ENCODE assay signal across 2 mouse cellular contexts in genomic region chr1:179715786-179716185, GRCm38 (mm10).
A peak's percentile ranks its signal among the peaks of the same experiment; 100 is the strongest.
TF ChIP-seq lines count a peak whose summit lies in the region.

No protein-coding gene starts in this region.

TF ChIP-seq in ES-E14, 5 proteins besides CTCF, POLR2A, EP300 and RAD21 (continued from another document):
- peak; percentile 24; the same call in 1 of the 2 replicates for TF ChIP-seq MAFK (IDR thresholded peaks at IDR 0.05; ENCODE audit: insufficient read depth, low read depth, low read length)

TF ChIP-seq in MEL, 35 proteins besides CTCF, POLR2A, EP300 and RAD21 (continued from another document):
- no peak for TF ChIP-seq UBTF (IDR thresholded peaks at IDR 0.05; ENCODE audit: borderline replicate concordance, insufficient read depth, low read depth, low read length)
- no peak for TF ChIP-seq ZKSCAN1 (IDR thresholded peaks at IDR 0.05; ENCODE audit: low read depth, low read length)
- no peak for TF ChIP-seq USF2 (IDR thresholded peaks at IDR 0.05; ENCODE audit: borderline replicate concordance in 1 of 2, insufficient read depth in 1 of 2, low read depth in 1 of 2, low read length in 2 of 2)
- no peak for TF ChIP-seq ZC3H11A (IDR thresholded peaks at IDR 0.05; ENCODE audit: low read depth, low read length)
- no peak for TF ChIP-seq ZNF384 (IDR thresholded peaks at IDR 0.05; ENCODE audit: low read depth, low read length)
- no peak for TF ChIP-seq TBP (IDR thresholded peaks at IDR 0.05; ENCODE audit: low read depth, low read length)
- peak; percentile 46 for TF ChIP-seq SMC3 (IDR thresholded peaks at IDR 0.05; ENCODE audit: low read depth, low read length)
- peak; percentile 32; the same call in 1 of the 2 replicates for TF ChIP-seq SIN3A (IDR thresholded peaks at IDR 0.05; ENCODE audit: low read length)
- no peak for TF ChIP-seq MYC (IDR thresholded peaks at IDR 0.05; ENCODE audit: low read depth, low read length)
- TF ChIP-seq NRF1 (IDR thresholded peaks at IDR 0.05; ENCODE audit: insufficient read depth, low read depth, low read length, poor library complexity, severe bottlenecking), result no peak
- TF ChIP-seq JUND (IDR thresholded peaks at IDR 0.05; ENCODE audit: low read depth, low read length), result no peak
- TF ChIP-seq RCOR1 (IDR thresholded peaks at IDR 0.05; ENCODE audit: low read depth, low read length), result no peak
- peak; percentile 64 for TF ChIP-seq ETS1 (IDR thresholded peaks at IDR 0.05; ENCODE audit: low read depth, low read length)
- TF ChIP-seq MEF2A (IDR thresholded peaks at IDR 0.05; ENCODE audit: extremely low read depth, insufficient replicate concordance, low read depth, low read length, poor library complexity, severe bottlenecking), result no peak
- TF ChIP-seq GATA1 (IDR thresholded peaks at IDR 0.05; ENCODE audit: low read depth, low read length), result peak; percentile 41; the same call in 1 of the 2 replicates
- peak; percentile 69 for TF ChIP-seq TCF12 (IDR thresholded peaks at IDR 0.05; ENCODE audit: low read depth, low read length)
- TF ChIP-seq ZMIZ1 (IDR thresholded peaks at IDR 0.05; ENCODE audit: low read depth, low read length), result no peak
- TF ChIP-seq BHLHE40 (IDR thresholded peaks at IDR 0.05; ENCODE audit: borderline replicate concordance, low read depth, low read length), result no peak
- no peak for TF ChIP-seq HCFC1 (IDR thresholded peaks at IDR 0.05; ENCODE audit: low read depth, low read length)
- no peak for TF ChIP-seq KAT2A (conservative IDR thresholded peaks at IDR 0.05; ENCODE audit: low read depth, low read length)
- no peak for TF ChIP-seq MAX (IDR thresholded peaks at IDR 0.05; ENCODE audit: low read length)
- TF ChIP-seq MAFK (IDR thresholded peaks at IDR 0.05; ENCODE audit: borderline replicate concordance, low read depth, low read length), result peak; percentile 91
- TF ChIP-seq GABPA (IDR thresholded peaks at IDR 0.05; ENCODE audit: low read depth, low read length), result peak; percentile 86
- TF ChIP-seq ELF1 (IDR thresholded peaks at IDR 0.05; ENCODE audit: low read depth, low read length), result no peak
- TF ChIP-seq MXI1 (IDR thresholded peaks at IDR 0.05; ENCODE audit: low read depth, low read length), result peak; percentile 29; the same call in 1 of the 2 replicates
- TF ChIP-seq MAZ (IDR thresholded peaks at IDR 0.05; ENCODE audit: low read depth, low read length), result 0 out of 2 replicates have a peak, but pooled peaks have one; percentile 32
- TF ChIP-seq MYB (IDR thresholded peaks at IDR 0.05; ENCODE audit: low read depth, low read length), result no peak
- no peak for TF ChIP-seq POLR2AphosphoS2 (IDR thresholded peaks at IDR 0.05; ENCODE audit: low read length)
- TF ChIP-seq CHD1 (IDR thresholded peaks at IDR 0.05; ENCODE audit: low read depth, low read length), result no peak
- TF ChIP-seq E2F4 (IDR thresholded peaks at IDR 0.05; ENCODE audit: borderline replicate concordance, low read depth, low read length), result no peak
- TF ChIP-seq POLR2AphosphoS5 (IDR thresholded peaks at IDR 0.05; ENCODE audit: borderline replicate concordance, low read depth, low read length), result no peak
- TF ChIP-seq TAL1 (IDR thresholded peaks at IDR 0.05; ENCODE audit: low read length), result peak; percentile 52
- TF ChIP-seq CHD2 (IDR thresholded peaks at IDR 0.05; ENCODE audit: low read length), result no peak
- TF ChIP-seq NELFE (IDR thresholded peaks at IDR 0.05; ENCODE audit: low read depth, low read length), result no peak
TF ChIP-seq in MEL: peak in this region for 10.
